ENCODE assay signal across 10 mouse cellular contexts in genomic region chr2:9956546-9956945, GRCm38 (mm10).
"Had no signal": no experiment of that assay in that cellular context is flagged by ENCODE, and none has a peak within 500 bp of the region (broad histone marks: within the 10 kb centered on the region; RNA-seq: fewer than 3 reads in every experiment).

No protein-coding gene starts in this region.

- H3K4me3 ChIP-seq: liver, embryonic 13.5 days; midbrain, embryonic 12.5 days; neural tube, embryonic 15.5 days had no signal

- H3K9me3 ChIP-seq: liver, embryonic 13.5 days; midbrain, embryonic 12.5 days; neural tube, embryonic 15.5 days had no signal

- H3K9ac ChIP-seq: liver, embryonic 13.5 days; midbrain, embryonic 12.5 days; neural tube, embryonic 15.5 days had no signal

- DNase-seq: kidney, adult 8-10 months; kidney, postnatal 25 days; liver; liver, embryonic 13.5 days; lung, adult 18-20 months; right cerebral cortex, adult 18-20 months; right cerebral cortex, postnatal 25 days; thymus, postnatal 36 days had no signal

- H3K27me3 ChIP-seq: liver, embryonic 13.5 days; midbrain, embryonic 12.5 days; neural tube, embryonic 15.5 days had no signal

- H3K27ac ChIP-seq: liver, embryonic 13.5 days; midbrain, embryonic 12.5 days; neural tube, embryonic 15.5 days had no signal

- H3K36me3 ChIP-seq: liver, embryonic 13.5 days had no signal

- H3K4me2 ChIP-seq: liver, embryonic 13.5 days; midbrain, embryonic 12.5 days; neural tube, embryonic 15.5 days had no signal
